18 mouse cellular contexts compared by ENCODE assay signal in genomic region chr3:80543783-80544182, GRCm38 (mm10).
"Had no signal": no experiment of that assay in that cellular context is flagged by ENCODE, and none has a peak within 500 bp of the region (broad histone marks: within the 10 kb centered on the region; RNA-seq: fewer than 3 reads in every experiment).

No protein-coding gene starts in this region.

- H3K27me3 ChIP-seq: midbrain, embryonic 12.5 days; neural tube, embryonic 13.5 days; neural tube, embryonic 15.5 days had no signal

- ATAC-seq: midbrain, embryonic 16.5 days had no signal

- H3K4me2 ChIP-seq: lung, embryonic 14.5 days; midbrain, embryonic 12.5 days; neural tube, embryonic 13.5 days; neural tube, embryonic 15.5 days had no signal

- H3K4me1 ChIP-seq: midbrain, embryonic 10.5 days; midbrain, embryonic 12.5 days; neural tube, embryonic 13.5 days; neural tube, embryonic 15.5 days had no signal

- H3K36me3 ChIP-seq: midbrain, embryonic 10.5 days; midbrain, embryonic 12.5 days; neural tube, embryonic 13.5 days; neural tube, embryonic 15.5 days had no signal

- H3K9ac ChIP-seq: lung, embryonic 14.5 days; midbrain, embryonic 12.5 days; neural tube, embryonic 13.5 days; neural tube, embryonic 15.5 days had no signal

- H3K9me3 ChIP-seq: midbrain, embryonic 10.5 days; midbrain, embryonic 12.5 days; neural tube, embryonic 13.5 days; neural tube, embryonic 15.5 days had no signal

- H3K27ac ChIP-seq: midbrain, embryonic 10.5 days; midbrain, embryonic 12.5 days; neural tube, embryonic 13.5 days; neural tube, embryonic 15.5 days had no signal

- H3K4me3 ChIP-seq: midbrain, embryonic 10.5 days; midbrain, embryonic 12.5 days; myocyte; neural tube, embryonic 13.5 days; neural tube, embryonic 15.5 days had no signal

- DNase-seq: lung, embryonic 14.5 days; lung, postnatal 10 days; lung, postnatal 4 days; midbrain, embryonic 14.5 days; retina, postnatal 1 day; right cerebral cortex, adult 18-20 months; right cerebral cortex, postnatal 25 days; right cerebral cortex, postnatal 4 days; spleen, adult 18-20 months; thymus, adult 18-20 months; thymus, postnatal 14 days; thymus, postnatal 36 days had no signal
